Mouse (Mus musculus) macrophage (primary cell): ENCODE results near the gene Tmem107. TPM values are rescaled to one million over a fixed set of nuclear protein-coding genes. Genes with fewer than 3 reads are reported as not detected.

Experiments
- H3K27ac ChIP-seq: fragments of 350-480 bp; formaldehyde crosslinking; 2 replicates; pipeline ENCODE4 v1.9.0; 2021
- H3K36me3 ChIP-seq: fragments of 350-480 bp; formaldehyde crosslinking; 2 replicates; pipeline ENCODE4 v1.9.0; 2021; ENCODE audit errors: inconsistent target
- H3K4me3 ChIP-seq: fragments of 350-480 bp; formaldehyde crosslinking; 2 replicates; pipeline ENCODE4 v1.9.0; 2021; ENCODE audit errors: inconsistent target
- H3K79me2 ChIP-seq: fragments of 350-480 bp; formaldehyde crosslinking; 2 replicates; pipeline ENCODE4 v1.9.0; 2021; ENCODE audit errors: inconsistent target
- WGBS: methylation state at CpG from one replicate; pipeline ENCODE4 v1.1.7; 2026; ENCODE audit warnings: inconsistent platforms; ENCODE audit not compliant: missing documents; 5-methylcytosine and 5-hydroxymethylcytosine counted together
- polyA plus RNA-seq: library from polyadenylated mRNA; stranded (reverse); fragments of 250-400 nt; gene quantifications from 3 replicates; pipeline ENCODE4 v1.2.4, GENCODE M21; 2018; ENCODE audit warnings: inconsistent platforms

The Tmem107 gene
- polyA plus RNA-seq, 1 experiment from 2014 or later = 7.3 TPM

DNA sequence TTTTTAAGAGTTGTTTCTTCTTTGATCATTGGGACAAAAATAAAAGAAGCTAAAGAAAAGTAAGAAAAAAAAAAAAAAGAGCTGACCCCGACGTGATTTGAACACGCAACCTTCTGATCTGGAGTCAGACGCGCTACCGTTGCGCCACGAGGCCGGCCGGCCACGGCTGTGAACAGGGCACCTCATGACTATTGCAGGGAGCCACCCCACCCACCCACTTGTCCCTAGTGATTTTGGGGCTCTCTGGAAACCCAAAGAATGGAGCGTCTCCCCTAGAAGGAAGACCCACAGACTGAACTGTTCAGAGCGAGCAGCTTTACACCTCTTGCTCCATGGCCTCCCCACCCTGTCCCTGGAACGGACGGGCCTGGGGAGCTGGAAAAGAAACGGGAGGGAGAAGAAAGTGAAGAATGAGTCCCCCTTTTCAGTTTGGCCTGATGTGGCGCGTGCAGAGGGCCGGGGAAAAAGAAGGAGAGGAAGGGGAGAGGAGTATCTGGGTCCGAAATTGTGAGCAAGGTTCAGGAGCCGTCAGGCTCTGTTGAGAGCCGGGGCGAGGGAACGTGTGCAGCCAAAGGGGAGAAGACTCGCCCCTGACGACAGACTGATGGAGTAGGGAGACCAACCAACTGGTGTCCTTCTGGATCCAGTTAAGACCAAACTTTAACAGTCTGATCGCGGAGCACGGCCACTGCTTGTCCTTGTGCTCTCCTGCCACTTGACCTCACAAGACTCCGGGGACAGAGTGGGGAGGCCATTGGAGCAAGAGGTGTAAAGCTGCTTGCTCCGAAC is 7.0 kb upstream of the Tmem107 start:
- WGBS = 4% methylated on average over 29 of the region's 31 CpGs
- Histone ChIP-seq H3K4me3 (peak overlapping the region; percentile 71), H3K27ac (peak overlapping the region; percentile 75), H3K36me3 (no peaks in the 10 kb centered on the region), H3K79me2 (peaks cover 19% of the 10 kb centered on the region; the same call in 1 of the 2 replicates)

DNA sequence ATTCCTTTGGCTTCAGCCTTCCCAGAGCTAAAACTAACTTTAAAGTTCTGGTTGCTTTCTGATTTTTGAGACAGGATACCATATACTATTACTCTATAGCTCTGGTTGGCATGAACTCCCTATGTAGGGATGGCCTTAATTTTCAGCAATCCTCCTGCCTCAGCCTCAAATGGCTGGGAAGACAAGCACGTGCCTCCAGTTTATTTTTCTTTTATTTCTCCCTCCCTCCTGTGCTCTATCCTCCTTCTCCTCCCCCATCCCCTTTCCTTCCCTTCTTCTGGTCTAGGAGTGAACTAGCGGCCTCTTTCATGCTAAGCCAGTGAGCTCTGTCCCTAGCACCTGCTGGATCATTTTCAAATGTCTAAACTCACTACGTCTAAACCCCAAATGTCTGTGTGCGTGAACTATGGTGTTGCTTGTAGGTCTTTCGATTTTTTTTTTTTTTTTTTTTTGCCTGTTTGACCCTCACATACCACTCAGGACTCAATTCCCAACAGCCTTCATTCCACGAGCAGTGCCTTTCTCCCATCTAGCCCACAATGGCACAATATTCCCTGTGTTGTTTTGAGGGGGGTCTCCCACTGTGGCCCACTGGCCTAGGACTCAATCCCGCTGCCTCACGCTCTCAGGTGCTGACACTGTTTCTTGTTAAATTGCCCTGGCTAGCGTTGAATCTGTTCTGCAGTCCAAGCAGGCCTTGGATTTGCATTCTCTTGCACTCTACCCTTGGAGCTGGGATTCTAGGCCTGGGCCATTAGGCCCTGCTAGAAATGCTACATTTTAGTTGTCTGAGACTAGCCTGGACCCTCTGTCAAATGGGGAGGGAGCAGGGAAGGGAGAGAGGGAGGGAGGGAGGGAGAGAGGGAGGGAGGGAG is 6.1 kb upstream of the Tmem107 start:
- Histone ChIP-seq H3K79me2 (peaks cover 19% of the 10 kb centered on the region; the same call in 1 of the 2 replicates), H3K4me3 (peak overlapping the region; percentile 71), H3K36me3 (no peaks in the 10 kb centered on the region), H3K27ac (peak overlapping the region; percentile 75)
- 89% methylated on average over 8 of the region's 9 CpGs for WGBS

DNA sequence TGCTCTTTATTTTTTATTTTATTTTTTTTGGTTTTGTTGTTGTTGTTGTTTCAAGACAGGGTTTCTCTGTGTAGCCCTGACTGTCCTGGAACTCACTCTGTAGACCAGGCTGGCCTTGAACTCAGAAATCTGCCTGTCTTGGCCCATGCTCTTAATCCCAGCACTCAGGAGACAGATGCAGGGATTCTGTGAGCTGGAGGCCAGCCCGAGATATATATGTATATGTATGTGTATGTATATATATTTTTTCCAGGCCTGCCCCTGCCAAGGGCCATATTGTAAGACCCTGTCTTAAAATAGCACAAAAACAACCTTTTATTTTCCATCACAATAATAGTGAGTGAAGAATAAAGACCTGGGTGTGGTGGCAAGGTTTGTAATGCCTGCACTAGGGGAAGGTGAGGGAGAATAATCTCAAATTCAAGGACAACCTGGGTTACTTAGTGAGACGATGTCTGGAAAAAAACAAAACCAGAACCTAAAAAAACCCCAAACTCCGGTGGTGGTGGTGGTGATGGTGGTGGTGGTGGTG is 5.1 kb upstream of the Tmem107 start:
- H3K36me3 ChIP-seq = no peaks in the 10 kb centered on the region
- WGBS = 100% methylated on average over 2 of the region's 3 CpGs

DNA sequence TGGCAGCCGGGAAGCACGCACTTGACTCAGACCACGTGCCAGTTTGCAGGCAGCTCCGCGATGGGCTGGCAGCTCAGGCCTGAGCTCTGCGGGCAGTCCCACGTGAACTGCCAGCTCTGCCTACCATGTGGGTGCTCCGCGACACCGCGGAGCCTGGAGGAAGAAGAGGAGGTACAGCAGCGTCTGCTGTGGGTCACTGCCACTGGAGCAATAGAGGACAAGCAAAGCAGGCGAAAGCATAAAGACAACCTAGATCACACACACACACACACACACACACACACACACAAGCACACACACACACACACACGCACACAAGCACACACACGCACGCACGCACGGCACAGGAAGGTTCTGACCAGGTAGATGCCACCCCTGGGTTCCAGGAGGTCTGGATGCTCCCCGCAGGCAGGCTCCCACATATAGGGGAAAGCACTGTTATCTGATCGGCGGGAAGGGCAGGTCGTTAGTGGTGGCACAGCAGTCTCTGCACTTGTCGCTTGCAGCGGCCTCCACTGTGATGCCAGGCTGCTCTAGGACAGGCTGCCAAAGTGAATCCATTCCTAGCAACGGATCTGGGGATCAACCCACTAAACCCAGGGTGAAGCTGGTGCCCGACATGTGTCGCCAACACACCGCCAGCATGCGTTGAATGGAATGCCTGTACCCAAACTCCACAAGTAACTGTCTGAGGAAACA is 4.3 kb upstream of the Tmem107 start:
- 7% methylated on average over 23 of the region's 29 CpGs for WGBS
- H3K27ac ChIP-seq = no peak overlapping the region
- peak overlapping the region; percentile 8; the same call in 1 of the 2 replicates for H3K4me3 ChIP-seq
- no peaks in the 10 kb centered on the region for H3K36me3 ChIP-seq
- peaks cover 7% of the 10 kb centered on the region; the same call in 1 of the 2 replicates for H3K79me2 ChIP-seq

More for the DNA sequence above, 5.1 kb upstream of the Tmem107 start:
- H3K27ac ChIP-seq = no peak overlapping the region
- no peak overlapping the region for H3K4me3 ChIP-seq
- H3K79me2 ChIP-seq = peaks cover 16% of the 10 kb centered on the region; the same call in 1 of the 2 replicates

DNA sequence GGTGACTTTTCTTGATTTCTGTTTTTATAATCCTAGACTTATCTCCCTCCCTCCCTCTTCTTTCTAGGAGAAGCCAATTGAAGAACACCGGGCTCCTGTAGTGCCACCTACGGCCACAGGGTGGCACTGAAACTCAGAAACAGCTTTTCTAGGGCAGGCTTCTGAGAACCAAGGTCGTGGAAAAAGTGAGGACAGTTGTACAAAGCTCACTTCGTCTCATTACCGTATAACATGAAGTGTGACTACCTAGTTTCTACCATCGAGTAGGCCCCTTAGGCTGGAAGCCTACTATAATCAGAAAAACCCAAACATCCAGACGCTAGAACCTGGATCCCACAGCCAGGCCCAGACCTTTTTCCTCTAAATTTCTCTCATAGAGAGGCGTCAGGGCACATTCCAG is 3.6 kb upstream of the Tmem107 start:
- Histone ChIP-seq H3K27ac (no peak overlapping the region), H3K36me3 (no peaks in the 10 kb centered on the region), H3K79me2 (peaks cover under 1% of the 10 kb centered on the region; the same call in 1 of the 2 replicates), H3K4me3 (no peak overlapping the region)
- 16% methylated on average over 8 of the region's 8 CpGs for WGBS

DNA sequence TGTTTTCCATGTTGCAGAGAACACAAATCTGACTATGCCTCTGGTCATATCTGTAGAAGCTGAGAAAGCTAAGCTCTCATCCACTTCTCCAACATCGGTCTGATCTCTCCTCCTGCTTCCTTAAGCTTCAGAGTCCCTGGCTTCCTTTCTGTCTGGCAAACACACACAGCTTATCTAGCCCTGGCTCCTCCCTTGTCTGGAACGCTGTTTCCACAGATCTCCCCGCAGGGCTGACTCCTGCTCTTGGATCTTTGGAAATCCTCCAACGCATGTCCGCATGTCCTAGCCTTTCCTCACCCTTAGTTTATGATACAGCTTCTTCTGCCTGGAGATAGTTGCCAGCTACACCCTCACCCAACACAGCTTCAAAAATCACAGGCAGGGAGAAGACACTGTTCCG is 3.0 kb upstream of the Tmem107 start:
- H3K27ac ChIP-seq = no peak overlapping the region
- 96% methylated on average over 6 of the region's 6 CpGs for WGBS

DNA sequence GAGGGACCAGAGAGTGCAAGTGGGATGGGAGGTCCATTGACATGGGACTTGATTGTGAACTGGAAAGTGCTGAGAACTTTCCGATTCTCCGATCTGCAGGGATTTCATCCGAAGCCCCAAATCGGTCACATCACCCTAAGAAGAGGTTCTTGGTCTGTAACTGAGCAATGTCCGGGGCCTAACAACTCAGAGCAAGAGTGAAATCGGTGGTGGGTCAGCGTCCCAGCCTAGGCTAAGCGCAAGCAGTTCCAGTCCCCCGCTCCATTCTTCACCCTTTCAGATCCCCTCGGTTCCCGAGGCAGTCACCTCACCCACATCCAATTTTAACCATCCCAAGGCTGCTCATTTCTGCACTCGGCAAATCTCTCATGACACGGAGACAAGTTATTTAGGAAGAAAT is 513 bp upstream of the Tmem107 start:
- H3K27ac ChIP-seq = peak overlapping the region; percentile 63
- 3% methylated on average over 13 of the region's 13 CpGs for WGBS
- no peaks in the 10 kb centered on the region for H3K36me3 ChIP-seq
- H3K4me3 ChIP-seq = peak overlapping the region; percentile 63
- no peaks in the 10 kb centered on the region for H3K79me2 ChIP-seq

More for the DNA sequence above, 3.0 kb upstream of the Tmem107 start:
- Histone ChIP-seq H3K36me3 (no peaks in the 10 kb centered on the region), H3K4me3 (no peak overlapping the region), H3K79me2 (no peaks in the 10 kb centered on the region)

DNA sequence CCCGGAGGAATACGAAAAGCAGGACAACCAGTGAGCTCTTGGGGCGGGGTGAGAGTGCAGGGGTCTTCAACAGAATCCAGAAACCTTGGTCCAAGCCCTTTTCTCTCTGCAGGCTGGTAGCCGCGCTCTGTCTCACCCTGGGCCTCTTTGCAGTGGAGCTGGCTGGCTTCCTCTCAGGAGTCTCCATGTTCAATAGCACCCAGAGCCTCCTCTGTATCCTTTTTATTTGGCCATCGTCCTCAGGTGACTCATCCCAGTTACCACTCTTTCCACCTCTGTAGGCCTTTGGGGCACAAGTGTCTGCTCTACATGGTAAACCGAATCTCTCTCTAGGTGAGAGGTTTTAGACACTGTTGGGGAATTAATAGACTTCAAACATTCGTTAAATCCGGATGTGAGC is 656 bp downstream of the Tmem107 start:
- Histone ChIP-seq H3K36me3 (no peaks in the 10 kb centered on the region), H3K4me3 (peak overlapping the region; percentile 63), H3K79me2 (no peaks in the 10 kb centered on the region), H3K27ac (peak overlapping the region; percentile 63)
- WGBS = 35% methylated on average over 9 of the region's 9 CpGs

DNA sequence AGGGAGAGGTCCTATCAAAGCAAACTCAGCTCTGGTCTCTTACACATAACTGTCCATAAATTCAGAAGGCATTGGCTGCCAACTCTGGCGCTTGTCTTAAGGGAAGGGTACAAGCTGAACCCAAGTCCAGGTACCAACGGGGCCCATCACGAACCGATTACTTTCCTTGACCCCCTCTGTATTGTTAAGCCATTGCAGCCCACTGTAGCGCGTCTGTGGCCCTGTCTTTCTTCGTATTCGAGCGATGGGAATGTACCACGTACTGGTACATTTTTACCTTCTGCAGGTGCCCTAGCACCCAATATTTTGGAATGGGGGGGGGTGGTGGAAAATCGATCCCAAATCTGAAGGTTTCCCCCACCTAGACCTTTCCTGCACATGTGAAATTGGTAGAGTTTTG is 1.6 kb downstream of the Tmem107 start:
- Histone ChIP-seq H3K36me3 (no peaks in the 10 kb centered on the region), H3K79me2 (no peaks in the 10 kb centered on the region), H3K4me3 (no peak overlapping the region), H3K27ac (no peak overlapping the region)
- WGBS = 88% methylated on average over 10 of the region's 11 CpGs

DNA sequence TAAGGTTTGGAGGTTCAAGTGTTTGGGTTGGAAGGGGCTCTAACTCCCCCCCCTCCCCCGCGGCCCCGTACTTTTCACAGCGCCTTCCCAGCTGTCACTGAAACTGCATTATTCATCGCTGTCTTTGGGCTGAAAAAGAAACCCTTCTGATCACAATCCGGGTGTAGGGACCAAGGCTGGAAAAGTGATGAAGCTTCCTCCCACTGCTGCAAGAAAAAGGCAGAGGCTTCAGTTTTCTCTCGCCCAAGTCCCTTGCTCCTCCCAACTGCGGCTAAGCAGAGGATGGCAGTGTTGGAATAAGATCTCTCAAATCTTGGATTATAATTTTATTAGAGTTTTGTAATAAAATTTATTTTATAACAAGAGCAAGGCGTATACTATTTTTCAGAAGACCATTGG is 2.1 kb downstream of the Tmem107 start:
- WGBS = 38% methylated on average over 9 of the region's 9 CpGs
- Histone ChIP-seq H3K4me3 (no peak overlapping the region), H3K36me3 (no peaks in the 10 kb centered on the region), H3K79me2 (no peaks in the 10 kb centered on the region), H3K27ac (peak overlapping the region; percentile 90)

DNA sequence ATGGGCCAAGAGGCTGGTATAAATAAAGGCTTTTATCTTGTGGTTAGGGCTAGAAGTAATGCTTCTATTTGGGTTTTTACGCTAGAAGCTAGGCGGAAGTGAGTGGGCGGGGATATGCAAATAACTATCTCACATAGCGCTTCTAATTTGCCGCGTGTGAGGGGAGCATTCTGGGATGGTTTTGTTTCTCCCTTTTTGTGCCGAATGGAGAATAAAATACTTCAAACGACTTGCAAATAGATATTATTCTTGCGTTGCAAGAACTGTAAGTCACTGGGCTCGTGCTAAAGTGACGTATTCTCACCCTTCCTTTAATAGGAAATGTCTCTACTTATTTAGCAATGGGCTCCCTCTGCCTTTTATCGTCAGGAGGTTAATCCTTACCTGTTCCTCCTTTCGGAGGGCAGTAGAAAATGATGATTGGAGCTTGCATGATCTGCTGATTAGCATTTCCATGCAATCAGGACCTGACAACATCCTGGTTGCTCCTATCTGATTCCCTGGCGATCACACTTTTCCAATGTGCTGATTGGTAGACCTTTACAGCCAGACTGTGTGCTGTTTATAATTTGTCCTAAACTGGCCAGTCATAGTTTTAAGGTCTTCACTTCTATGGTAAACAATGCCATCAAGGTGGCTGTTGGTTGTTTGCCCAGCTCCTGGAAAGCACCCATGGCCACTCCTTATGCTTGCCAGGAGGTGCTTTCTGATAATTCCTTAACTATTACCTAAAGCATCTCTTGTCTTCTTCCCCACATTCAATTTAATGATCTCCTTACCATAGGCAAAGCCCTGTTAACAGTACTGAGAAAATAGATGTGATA is 2.7 kb downstream of the Tmem107 start:
- H3K79me2 ChIP-seq = no peaks in the 10 kb centered on the region
- no peak overlapping the region for H3K4me3 ChIP-seq
- 0% methylated on average over 14 of the region's 14 CpGs for WGBS
- H3K27ac ChIP-seq = peak overlapping the region; percentile 90
- H3K36me3 ChIP-seq = no peaks in the 10 kb centered on the region

DNA sequence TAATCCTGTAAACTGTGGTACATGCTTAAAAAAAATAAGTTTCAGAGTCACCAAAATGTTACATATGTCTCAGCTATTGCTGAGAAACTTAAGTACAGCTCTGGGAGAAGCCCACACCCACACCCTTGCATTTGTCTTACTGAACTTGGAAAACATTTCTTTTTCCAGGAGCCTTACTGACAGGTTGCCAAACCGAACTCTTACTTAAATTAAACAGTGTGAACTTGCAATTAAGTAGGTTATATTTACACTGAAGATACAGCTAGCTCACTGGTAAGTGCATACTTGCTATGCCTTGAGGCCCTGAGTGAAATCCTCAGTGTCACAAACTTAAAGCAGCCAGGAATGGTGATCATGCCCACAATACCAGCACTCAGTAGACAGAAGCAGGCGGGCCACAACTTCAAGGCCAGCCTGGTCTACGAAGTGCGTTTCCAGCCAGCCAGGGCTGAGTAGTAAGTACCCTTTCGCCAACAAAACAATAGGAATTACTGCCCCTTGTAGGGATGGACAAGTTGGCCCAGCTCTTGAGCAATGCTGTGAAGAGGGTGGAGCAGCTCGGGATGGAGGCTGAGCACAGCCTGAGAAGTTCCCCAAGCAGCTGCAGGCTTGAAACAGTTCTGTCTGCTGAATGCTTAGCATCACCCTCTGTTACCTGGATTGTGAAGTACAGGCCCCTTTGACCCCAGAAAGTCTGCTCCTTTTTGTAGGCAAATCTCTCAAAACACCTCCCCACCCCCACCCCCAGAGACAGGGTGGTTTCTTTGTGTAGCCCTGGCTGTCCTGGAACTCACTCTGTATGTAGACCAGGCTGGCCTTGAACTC is 3.6 kb downstream of the Tmem107 start:
- WGBS = 78% methylated on average over 6 of the region's 6 CpGs
- Histone ChIP-seq H3K27ac (no peak overlapping the region), H3K36me3 (no peaks in the 10 kb centered on the region), H3K79me2 (no peaks in the 10 kb centered on the region), H3K4me3 (no peak overlapping the region)

DNA sequence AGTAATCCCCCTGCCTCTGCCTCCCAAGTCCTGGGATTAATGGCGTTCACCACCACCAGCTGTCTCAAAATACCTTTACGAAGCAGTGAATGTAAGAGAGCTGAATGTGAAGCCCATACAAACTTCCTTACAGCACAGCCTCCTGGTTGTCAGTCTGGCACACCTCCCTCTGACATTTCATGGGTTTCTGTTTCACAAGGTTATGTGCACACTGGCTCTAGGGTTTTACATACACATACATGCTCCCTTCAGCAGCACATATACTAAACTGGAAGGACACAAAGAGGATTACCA is 4.1 kb downstream of the Tmem107 start:
- Histone ChIP-seq H3K27ac (no peak overlapping the region), H3K36me3 (no peaks in the 10 kb centered on the region), H3K79me2 (no peaks in the 10 kb centered on the region), H3K4me3 (no peak overlapping the region)
- 93% methylated on average over 2 of the region's 2 CpGs for WGBS
